Mouse (Mus musculus) CD4-positive helper T cell, adult 2 months (primary cell): ENCODE results near the gene Fancd2os.
A peak's percentile ranks its signal among the peaks of the same experiment; 100 is the strongest.

Experiments used
- DNase-seq: peaks from one replicate; pipeline ENCODE4 v3.0.0-alpha.2; 2012; ENCODE audit warnings: low read depth, missing footprints, low spot score

Gene Fancd2os

GRCm38 (mm10) chr6:113605224-113605545 is 4.7 kb upstream of the Fancd2os start:
- DNase-seq: no peak

- DNase-seq: peak; percentile 92
Measured at GRCm38 (mm10) chr6:113604432-113605223, 4.1 kb upstream of the Fancd2os start, which contains the start of gene Brk1. TSS of gene Brk1 (plus strand) at chr6:113604772.

GRCm38 (mm10) chr6:113603993-113604392 is 3.5 kb upstream of the Fancd2os start:
- no peak for DNase-seq

DNA sequence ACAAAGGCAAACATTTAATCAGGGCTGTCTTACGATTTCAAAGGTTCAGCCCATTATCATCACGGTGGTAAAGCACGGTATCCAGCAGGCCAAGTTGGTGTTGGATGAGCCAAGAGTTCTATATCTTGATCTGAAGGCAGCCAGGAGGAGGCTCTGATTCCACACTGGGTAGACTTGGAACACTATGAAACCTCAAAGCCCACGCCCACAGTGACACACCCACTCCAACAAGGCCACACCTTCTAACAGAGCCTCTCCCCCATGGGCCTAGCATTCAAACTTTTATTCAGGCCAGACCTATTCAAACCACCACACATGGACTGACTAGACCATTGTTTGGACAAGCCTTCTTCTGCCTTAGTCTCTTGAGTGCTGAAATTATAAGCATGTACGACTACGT is 2.3 kb upstream of the Fancd2os start:
- DNase-seq: no peak

DNA sequence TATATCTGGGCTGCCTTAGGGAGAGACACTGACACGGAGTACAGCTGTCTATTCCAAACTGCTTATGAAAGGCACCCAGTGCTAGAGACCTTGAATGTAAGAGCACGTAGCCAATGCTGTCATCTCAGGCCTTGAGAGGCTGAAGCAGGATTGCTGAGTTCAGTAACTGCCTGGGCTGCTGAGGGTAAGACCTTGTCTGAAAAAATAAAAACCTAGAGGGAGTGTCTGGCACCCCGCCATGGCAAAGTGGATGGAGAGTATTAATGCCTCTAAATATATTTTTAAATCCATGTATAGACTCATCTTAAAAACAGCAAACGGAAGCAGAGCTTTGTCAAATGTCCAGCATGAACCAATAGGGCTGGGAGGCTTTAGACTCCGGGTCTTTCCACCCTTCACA is 682 bp downstream of the Fancd2os start:
- DNase-seq: no peak

DNA sequence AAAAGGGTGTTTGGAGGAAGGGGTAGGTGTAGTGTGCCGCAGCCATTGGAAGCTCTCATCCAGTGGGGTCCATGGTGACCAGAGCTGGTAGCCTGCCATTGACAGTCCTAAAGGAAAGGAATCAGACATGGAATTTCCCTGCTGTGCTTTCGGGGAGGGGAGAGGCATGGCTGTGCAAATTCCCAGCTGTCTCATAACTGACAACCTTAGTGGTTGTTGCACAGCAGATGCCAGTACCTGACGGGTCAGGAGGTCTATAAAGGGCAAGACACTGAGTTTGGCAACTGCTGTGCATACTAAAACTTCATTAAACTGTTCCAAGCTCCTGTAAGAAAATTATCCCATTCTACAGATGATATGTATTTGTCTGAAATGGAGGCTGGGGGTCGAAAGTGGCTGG is 2.6 kb downstream of the Fancd2os start:
- DNase-seq: no peak

GRCm38 (mm10) chr6:113592637-113593036 is 7.9 kb downstream of the Fancd2os start:
- DNase-seq: no peak

GRCm38 (mm10) chr6:113586466-113587183 is 13.9 kb downstream of the Fancd2os start:
- no peak for DNase-seq

GRCm38 (mm10) chr6:113585065-113585464 is 15.4 kb downstream of the Fancd2os start:
- no peak for DNase-seq

- no peak for DNase-seq
Measured at GRCm38 (mm10) chr6:113583023-113583422, 17.5 kb downstream of the Fancd2os start.

DNA sequence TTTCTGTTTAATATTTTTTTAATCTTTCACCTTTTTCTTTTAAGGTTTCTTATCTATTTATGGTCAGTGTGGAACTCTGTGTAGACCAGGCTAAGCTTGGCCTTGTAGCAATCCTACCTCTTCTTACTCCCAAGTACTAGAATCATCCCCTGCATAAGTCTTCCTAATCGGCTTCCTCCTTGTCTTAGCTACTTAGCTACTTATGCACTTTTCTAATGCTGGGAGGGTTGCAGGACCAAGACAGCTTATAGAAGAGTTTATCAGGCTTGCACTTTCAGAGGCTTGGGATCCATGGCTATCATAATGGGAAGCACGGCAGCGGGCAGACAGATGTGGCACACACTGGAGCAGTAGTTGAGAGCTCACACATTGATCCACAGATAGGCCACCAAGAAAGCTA is 21.2 kb downstream of the Fancd2os start:
- DNase-seq: no peak

- no peak for DNase-seq
Measured at GRCm38 (mm10) chr6:113576044-113576443, 24.5 kb downstream of the Fancd2os start.

GRCm38 (mm10) chr6:113564557-113564956 is 36.0 kb downstream of the Fancd2os start:
- no peak for DNase-seq

DNA sequence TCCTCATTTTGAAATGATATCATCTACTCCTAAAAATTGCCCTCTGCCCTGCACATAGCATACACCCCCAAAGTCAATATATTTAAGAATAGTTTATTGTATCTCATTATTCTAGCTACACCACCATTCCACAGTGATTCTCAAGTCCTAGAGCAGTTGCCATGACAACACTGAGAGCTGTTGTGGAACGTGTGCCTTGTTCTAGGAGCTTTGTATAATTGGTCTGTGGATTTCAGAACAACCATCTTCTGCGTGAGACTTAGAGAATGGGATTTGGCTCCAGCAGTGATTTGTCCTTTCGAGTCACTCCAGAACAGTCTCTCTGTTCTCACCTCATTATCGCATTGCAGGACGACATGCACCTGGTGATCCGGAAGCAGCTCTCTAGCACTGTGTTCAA is 40.8 kb downstream of the Fancd2os start:
- DNase-seq: no peak
